1 mouse cellular context compared by ENCODE assay signal in genomic region chr11:83424681-83425080, GRCm38 (mm10).
TF ChIP-seq lines count a peak whose summit lies in the region.

No protein-coding gene starts in this region.

TF ChIP-seq in myocyte, 11 proteins besides CTCF, POLR2A, EP300 and RAD21:
- TF ChIP-seq TCF12 (IDR thresholded peaks at IDR 0.05; ENCODE audit: insufficient read depth, poor library complexity, severe bottlenecking) (no peak), TCF3 (IDR thresholded peaks at IDR 0.05; ENCODE audit: insufficient read length, low read depth) (no peak), CEBPB (IDR thresholded peaks at IDR 0.05; ENCODE audit: insufficient read depth, poor library complexity, severe bottlenecking) (no peak), MYOD1 (IDR thresholded peaks at IDR 0.05; ENCODE audit: control insufficient read depth in 1 of 3, insufficient read length in 2 of 3, low read depth in 2 of 3) (no peak), SRF (IDR thresholded peaks at IDR 0.05; ENCODE audit: control insufficient read depth, insufficient read length, low read depth) (no peak), REST (IDR thresholded peaks at IDR 0.05; ENCODE audit: insufficient read depth, insufficient read length) (peak; percentile 52), MAX (IDR thresholded peaks at IDR 0.05; ENCODE audit: low read depth) (no peak), E2F4 (IDR thresholded peaks at IDR 0.05; ENCODE audit: insufficient read depth) (no peak)
